Mouse (Mus musculus) neural tube, embryonic 13.5 days (tissue): Measurements from ENCODE around the gene Csk. TPM values are rescaled to one million over a fixed set of nuclear protein-coding genes. Genes with fewer than 3 reads are reported as not detected.

Source experiments
- ATAC-seq: fragments of 200-750 bp; cut with Nextera tagmentation; 2 replicates; pipeline ENCODE4 v1.8.0; 2017; ENCODE audit warnings: low read depth, mild to moderate bottlenecking, moderate TSS enrichment, moderate library complexity
- H3K27ac ChIP-seq: fragments of 300-500 bp; sonication (generic); replicated peaks from 2 replicates; pipeline ENCODE4 v1.5.1; 2015; ENCODE audit warnings: moderate library complexity, mild to moderate bottlenecking, inconsistent platforms
- H3K27me3 ChIP-seq: fragments of 300-500 bp; sonication (generic); 2 replicates; pipeline ENCODE4 v1.6.1; 2015; ENCODE audit warnings: mild to moderate bottlenecking, inconsistent platforms
- H3K36me3 ChIP-seq: fragments of 300-500 bp; sonication (generic); 2 replicates; pipeline ENCODE4 v1.6.1; 2015; ENCODE audit warnings: mild to moderate bottlenecking, inconsistent platforms
- H3K4me1 ChIP-seq: fragments of 300-500 bp; sonication (generic); replicated peaks from 2 replicates; pipeline ENCODE4 v1.6.1; 2015; ENCODE audit warnings: inconsistent platforms
- H3K4me2 ChIP-seq: fragments of 300-500 bp; sonication (generic); 2 replicates; pipeline ENCODE4 v1.6.1; 2015; ENCODE audit warnings: inconsistent platforms, mild to moderate bottlenecking, moderate library complexity
- H3K4me3 ChIP-seq: fragments of 300-500 bp; sonication (generic); 2 replicates; pipeline ENCODE4 v1.5.1; 2015; ENCODE audit warnings: mild to moderate bottlenecking, inconsistent platforms
- H3K9ac ChIP-seq: fragments of 300-500 bp; sonication (generic); 2 replicates; pipeline ENCODE4 v1.6.1; 2015; ENCODE audit warnings: moderate library complexity, mild to moderate bottlenecking, inconsistent platforms
- H3K9me3 ChIP-seq: fragments of 300-500 bp; sonication (generic); 2 replicates; pipeline ENCODE4 v1.6.1; 2016; ENCODE audit warnings: inconsistent platforms
- WGBS: fragments of 180-500 bp; shearing (Covaris S2); methylation state at CpG from one replicate; pipeline ENCODE4 v1.1.7; 2015; 5-methylcytosine and 5-hydroxymethylcytosine counted together
- polyA plus RNA-seq: library from polyadenylated mRNA; unstranded; fragments of >200 nt; fragmentation: Nextera tagmentation; extraction: Ambion mirVana; gene quantifications from 2 replicates; pipeline ENCODE4 v1.2.1, GENCODE M21; 2015

Csk gene
- polyA plus RNA-seq, 1 experiment from 2014 or later, result 43.7 TPM

DNA sequence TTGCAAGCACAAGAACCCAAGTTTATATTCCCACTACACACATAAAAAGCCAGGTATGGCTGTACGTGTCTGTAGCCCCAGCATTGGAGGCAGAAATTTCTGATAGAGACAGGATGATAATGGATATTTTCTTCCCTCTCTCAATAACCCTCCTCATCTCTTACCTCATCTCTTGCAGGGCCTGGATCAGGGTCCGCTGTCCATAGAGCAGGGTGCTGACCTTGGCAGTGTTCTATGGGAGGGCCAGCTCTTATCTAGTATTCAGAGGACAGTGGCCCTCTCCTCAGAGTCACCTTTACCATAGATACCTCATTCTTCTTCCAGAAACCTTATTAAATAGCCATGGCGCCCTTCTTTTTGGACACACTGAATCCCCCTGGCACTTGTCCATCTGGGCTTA lies 43.6 kb downstream of the Csk start:
- no peak overlapping the region for H3K4me3 ChIP-seq
- no peak overlapping the region for H3K9ac ChIP-seq
- peaks cover 33% of the 10 kb centered on the region for H3K27me3 ChIP-seq
- no peaks in the 10 kb centered on the region for H3K36me3 ChIP-seq
- H3K4me2 ChIP-seq, result no peak overlapping the region
- no peak overlapping the region for H3K27ac ChIP-seq
- ATAC-seq, result no peak
- H3K9me3 ChIP-seq, result no peaks in the 10 kb centered on the region
- 66% methylated on average over 3 of the region's 3 CpGs for WGBS
- peaks cover 12% of the 10 kb centered on the region for H3K4me1 ChIP-seq

DNA sequence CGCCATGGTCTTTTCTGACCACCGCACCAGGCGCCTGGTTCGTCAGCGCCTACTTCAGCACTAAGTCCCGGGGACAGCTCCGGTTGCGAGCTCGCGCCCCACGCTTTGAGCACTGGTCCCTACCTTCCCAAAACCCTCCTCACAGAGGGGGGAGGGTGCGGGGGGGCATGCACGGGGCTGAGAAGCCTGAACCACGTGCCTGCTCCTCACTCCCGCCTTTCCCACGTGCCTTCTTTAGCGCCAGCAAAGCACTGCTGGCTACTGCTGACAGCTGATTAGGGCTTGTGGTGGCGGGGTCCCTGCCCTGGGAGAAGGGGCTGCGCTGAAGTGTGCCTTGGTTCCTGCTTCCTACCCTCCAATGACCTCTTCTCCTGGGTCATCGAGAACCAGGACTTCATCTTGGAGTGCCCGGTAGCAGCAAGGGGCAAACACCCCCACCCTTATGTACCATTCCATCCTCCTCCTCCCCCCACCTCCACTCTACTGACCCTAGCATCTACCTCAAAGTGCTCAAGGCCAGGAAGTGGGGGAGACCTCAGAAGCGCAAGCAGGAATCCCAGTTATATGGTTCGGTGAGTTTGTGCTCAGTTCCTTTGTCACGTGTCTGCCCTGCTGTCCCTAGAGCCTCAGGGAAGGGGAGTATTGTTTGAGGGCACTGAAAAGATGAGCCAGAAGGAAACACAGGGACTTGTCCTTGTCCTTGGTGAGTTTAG lies 47.1 kb downstream of the Csk start, which contains the start of gene Cplx3:
Cplx3 (minus strand) TSS at position 143 of the 713 bp plus-strand sequence.
- 5% methylated on average over 24 of the region's 24 CpGs for WGBS
- Histone ChIP-seq H3K36me3 (no peaks in the 10 kb centered on the region), H3K27ac (no peak within 1 kb of the TSS), H3K4me2 (peak within 1 kb of the TSS; percentile 37), H3K9me3 (no peaks in the 10 kb centered on the region), H3K4me3 (no peak within 1 kb of the TSS), H3K9ac (no peak within 1 kb of the TSS), H3K4me1 (peaks cover 12% of the 10 kb centered on the region), H3K27me3 (peaks cover 43% of the 10 kb centered on the region)
- ATAC-seq, result peak; percentile 44

GRCm38 (mm10) chr9:57605503-57605902 lies 47.9 kb downstream of the Csk start:
- no peak overlapping the region for H3K4me2 ChIP-seq
- no peaks in the 10 kb centered on the region for H3K36me3 ChIP-seq
- no peak for ATAC-seq
- peaks cover 43% of the 10 kb centered on the region for H3K27me3 ChIP-seq
- H3K9ac ChIP-seq, result no peak overlapping the region
- H3K27ac ChIP-seq, result no peak overlapping the region
- 28% methylated on average over 9 of the region's 9 CpGs for WGBS
- H3K4me1 ChIP-seq, result peaks cover 19% of the 10 kb centered on the region
- no peaks in the 10 kb centered on the region for H3K9me3 ChIP-seq
- no peak overlapping the region for H3K4me3 ChIP-seq

GRCm38 (mm10) chr9:57604875-57605274 lies 48.6 kb downstream of the Csk start:
- no peak overlapping the region for H3K27ac ChIP-seq
- no peaks in the 10 kb centered on the region for H3K9me3 ChIP-seq
- peaks cover 43% of the 10 kb centered on the region for H3K27me3 ChIP-seq
- H3K36me3 ChIP-seq, result no peaks in the 10 kb centered on the region
- no peak overlapping the region for H3K9ac ChIP-seq
- H3K4me3 ChIP-seq, result no peak overlapping the region
- no peak overlapping the region for H3K4me2 ChIP-seq
- 78% methylated on average over 4 of the region's 4 CpGs for WGBS
- peaks cover 20% of the 10 kb centered on the region for H3K4me1 ChIP-seq
- no peak for ATAC-seq

DNA sequence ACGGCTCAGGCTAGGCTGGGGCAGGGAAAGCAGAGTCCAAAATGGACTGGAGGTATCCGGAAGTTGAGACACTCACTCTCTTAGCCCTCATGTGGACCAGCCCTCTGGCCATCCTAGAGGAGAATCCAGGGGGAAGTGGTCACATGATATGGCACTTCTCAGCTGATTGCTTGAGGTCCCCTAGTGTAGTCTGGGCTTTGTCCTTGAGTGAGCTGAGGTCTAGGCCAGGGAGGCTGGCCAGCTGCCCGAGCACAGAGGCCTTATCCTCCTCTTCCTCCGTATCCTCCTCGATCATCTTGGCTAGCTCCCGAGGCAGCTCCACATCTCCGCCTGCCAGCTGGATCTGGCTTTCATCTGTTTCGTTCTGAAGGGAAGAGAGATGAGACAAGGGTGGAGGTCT lies 51.3 kb downstream of the Csk start:
- Histone ChIP-seq H3K4me3 (no peak overlapping the region), H3K27ac (no peak overlapping the region), H3K4me1 (peaks cover 45% of the 10 kb centered on the region), H3K9me3 (no peaks in the 10 kb centered on the region), H3K36me3 (no peaks in the 10 kb centered on the region), H3K27me3 (peaks cover 32% of the 10 kb centered on the region), H3K4me2 (no peak overlapping the region), H3K9ac (no peak overlapping the region)
- WGBS, result 73% methylated on average over 8 of the region's 8 CpGs
- ATAC-seq, result no peak

DNA sequence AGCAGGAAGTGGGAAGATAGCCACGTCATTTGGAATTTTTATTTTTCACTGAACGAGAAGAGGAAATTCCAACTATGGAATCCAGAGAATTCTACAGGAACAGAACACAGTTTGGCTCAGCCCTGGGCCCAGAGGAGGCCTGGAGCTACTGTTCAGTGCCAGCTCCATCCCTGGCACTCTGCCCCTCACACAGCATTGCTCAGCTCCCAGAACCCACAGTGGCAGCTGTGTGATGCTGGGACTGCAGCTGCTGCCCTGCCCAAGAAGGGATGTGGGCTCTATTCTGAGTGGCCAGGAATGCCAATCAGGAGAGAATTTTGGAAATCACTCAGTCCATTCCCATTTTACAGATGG lies 52.1 kb downstream of the Csk start:
- no peak overlapping the region for H3K4me3 ChIP-seq
- no peak overlapping the region for H3K27ac ChIP-seq
- H3K9me3 ChIP-seq, result no peaks in the 10 kb centered on the region
- WGBS, result 74% methylated on average over 2 of the region's 2 CpGs
- no peak for ATAC-seq
- no peak overlapping the region for H3K9ac ChIP-seq
- peaks cover 40% of the 10 kb centered on the region for H3K4me1 ChIP-seq
- H3K27me3 ChIP-seq, result peaks cover 25% of the 10 kb centered on the region
- H3K4me2 ChIP-seq, result no peak overlapping the region
- 0 out of 2 replicates have a peak, but pooled peaks cover under 1% of the 10 kb centered on the region for H3K36me3 ChIP-seq

GRCm38 (mm10) chr9:57600620-57601352 lies 52.6 kb downstream of the Csk start:
- H3K9ac ChIP-seq, result no peak overlapping the region
- no peak overlapping the region for H3K4me3 ChIP-seq
- peaks cover 34% of the 10 kb centered on the region for H3K4me1 ChIP-seq
- no peaks in the 10 kb centered on the region for H3K9me3 ChIP-seq
- H3K36me3 ChIP-seq, result 0 out of 2 replicates have a peak, but pooled peaks cover 5% of the 10 kb centered on the region
- WGBS, result 13% methylated on average over 3 of the region's 3 CpGs
- no peak overlapping the region for H3K4me2 ChIP-seq
- H3K27me3 ChIP-seq, result peaks cover 20% of the 10 kb centered on the region
- ATAC-seq, result 0 out of 2 replicates have a peak, but pooled peaks have one; percentile 19
- no peak overlapping the region for H3K27ac ChIP-seq

- no peak overlapping the region for H3K4me2 ChIP-seq
- H3K36me3 ChIP-seq, result peaks cover 21% of the 10 kb centered on the region
- H3K9me3 ChIP-seq, result no peaks in the 10 kb centered on the region
- H3K4me1 ChIP-seq, result peaks cover 33% of the 10 kb centered on the region
- no peak overlapping the region for H3K9ac ChIP-seq
- H3K27me3 ChIP-seq, result peaks cover 2% of the 10 kb centered on the region; the same call in 1 of the 2 replicates
- 62% methylated on average over 8 of the region's 8 CpGs for WGBS
- H3K4me3 ChIP-seq, result no peak overlapping the region
- no peak overlapping the region for H3K27ac ChIP-seq
- 0 out of 2 replicates have a peak, but pooled peaks have one; percentile 20 for ATAC-seq
These were observed 54.4 kb downstream of the Csk start for GRCm38 (mm10) chr9:57598851-57599563.

DNA sequence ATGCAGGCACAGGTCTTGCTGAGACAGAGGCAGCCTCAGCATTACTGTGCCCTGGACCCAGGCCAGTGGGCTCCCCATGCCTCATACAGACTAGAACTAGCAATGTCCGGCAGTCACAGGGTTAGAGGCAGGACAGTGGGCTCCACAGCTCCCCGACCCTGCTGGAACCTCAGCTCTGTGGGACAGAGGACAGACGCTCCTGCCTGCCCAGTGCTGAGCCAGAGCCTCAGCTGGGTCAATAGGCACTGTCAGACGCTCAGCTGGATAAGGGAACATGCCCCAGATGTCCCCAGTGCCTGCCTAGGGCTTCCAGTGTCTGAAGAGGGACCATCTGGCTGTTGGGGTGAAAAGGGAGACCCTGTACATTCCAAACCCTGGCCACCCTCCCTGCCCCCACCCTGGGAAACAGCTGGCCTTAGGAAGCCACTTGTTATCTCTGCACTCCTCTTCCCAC lies 55.5 kb downstream of the Csk start:
- H3K9me3 ChIP-seq, result no peaks in the 10 kb centered on the region
- no peaks in the 10 kb centered on the region for H3K27me3 ChIP-seq
- WGBS, result 23% methylated on average over 4 of the region's 4 CpGs
- no peak overlapping the region for H3K4me3 ChIP-seq
- peak overlapping the region; percentile 46; the same call in 1 of the 2 replicates for H3K27ac ChIP-seq
- H3K4me1 ChIP-seq, result peaks cover 33% of the 10 kb centered on the region
- no peak overlapping the region for H3K4me2 ChIP-seq
- peak overlapping the region; percentile 41; the same call in 1 of the 2 replicates for H3K9ac ChIP-seq
- peaks cover 31% of the 10 kb centered on the region for H3K36me3 ChIP-seq
- ATAC-seq, result no peak

DNA sequence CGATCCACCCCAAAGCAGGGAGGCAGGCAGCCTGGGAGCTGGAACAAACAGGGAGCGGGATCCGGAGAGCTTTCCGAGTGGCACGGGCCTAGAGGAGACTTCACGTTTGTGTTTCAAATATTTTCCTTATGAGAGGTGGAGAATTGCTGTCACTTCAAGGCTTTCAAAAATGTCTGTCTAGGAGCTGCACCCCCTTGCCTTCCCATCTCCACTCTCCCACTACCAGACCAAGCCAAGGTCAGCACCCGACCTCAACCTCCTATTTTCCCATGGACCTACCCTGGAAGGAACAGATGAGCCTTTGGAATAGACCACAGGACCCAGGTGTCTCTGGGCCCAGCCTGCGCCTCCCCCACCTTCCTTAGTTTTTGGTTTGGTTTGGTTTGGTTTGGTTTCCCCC lies 56.2 kb downstream of the Csk start:
- no peak overlapping the region for H3K4me3 ChIP-seq
- ATAC-seq, result no peak
- WGBS, result 91% methylated on average over 8 of the region's 8 CpGs

DNA sequence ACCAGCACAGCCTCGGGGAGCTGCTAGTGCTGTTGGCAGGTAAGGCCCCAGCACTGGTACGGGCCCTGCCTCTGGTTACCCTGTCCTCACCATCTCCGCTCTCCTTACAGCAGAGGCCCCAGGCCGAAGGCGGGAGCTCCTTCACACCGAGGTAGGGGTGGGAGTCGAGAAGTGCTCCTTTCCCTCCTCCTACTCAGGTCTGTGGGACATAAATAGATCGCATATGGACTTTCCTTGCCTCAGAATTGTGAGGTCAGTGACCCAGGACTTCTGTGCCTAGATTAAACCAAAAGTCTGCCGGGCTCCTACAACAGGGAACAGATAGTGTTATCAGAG lies 59.3 kb downstream of the Csk start:
- Histone ChIP-seq H3K4me1 (peaks cover 34% of the 10 kb centered on the region), H3K27ac (no peak overlapping the region), H3K9ac (no peak overlapping the region), H3K9me3 (no peaks in the 10 kb centered on the region), H3K36me3 (peaks cover 44% of the 10 kb centered on the region), H3K27me3 (no peaks in the 10 kb centered on the region), H3K4me2 (no peak overlapping the region), H3K4me3 (no peak overlapping the region)
- WGBS, result 87% methylated on average over 9 of the region's 9 CpGs
- ATAC-seq, result no peak

More for the DNA sequence above, 56.2 kb downstream of the Csk start:
- H3K36me3 ChIP-seq, result peaks cover 38% of the 10 kb centered on the region
- no peaks in the 10 kb centered on the region for H3K27me3 ChIP-seq
- H3K27ac ChIP-seq, result no peak overlapping the region
- no peak overlapping the region for H3K4me2 ChIP-seq
- 0 out of 2 replicates have a peak overlapping the region, but pooled peaks have one; percentile 41 for H3K9ac ChIP-seq
- H3K4me1 ChIP-seq, result peaks cover 33% of the 10 kb centered on the region
- H3K9me3 ChIP-seq, result no peaks in the 10 kb centered on the region
